Mouse (Mus musculus): Measurements from ENCODE around the gene Sh3rf1.

DNA sequence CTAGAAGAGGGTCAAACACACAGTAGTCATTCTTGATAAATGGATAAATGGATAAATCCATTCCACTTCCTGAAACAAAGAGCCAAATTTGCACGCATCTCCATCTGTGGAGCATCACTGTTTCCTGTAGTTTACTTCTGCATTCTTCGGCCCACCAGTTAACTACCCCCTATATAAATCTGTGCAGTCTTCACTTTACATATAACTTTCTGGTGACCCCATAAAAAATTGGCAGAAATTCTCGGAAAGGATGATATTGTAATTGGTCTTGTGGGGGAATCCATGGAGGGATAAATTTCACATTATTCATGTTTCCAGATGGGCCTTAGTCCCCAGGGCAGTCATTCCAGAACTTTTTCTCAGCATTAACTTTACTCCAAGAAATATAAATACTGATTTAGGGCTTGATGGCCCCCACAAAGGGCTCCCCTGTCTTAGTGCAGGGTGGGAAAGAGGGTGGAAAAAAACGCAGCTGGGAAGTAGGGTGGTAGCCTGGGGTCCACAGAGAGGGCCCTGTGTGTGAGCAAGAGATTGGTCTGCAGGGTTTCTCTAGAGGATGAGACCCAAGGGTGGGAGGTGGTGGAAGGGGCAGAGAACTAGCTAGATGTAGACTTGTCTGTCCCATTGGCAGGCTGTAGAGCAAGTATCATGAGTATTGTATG, 205.3 kb downstream of the Sh3rf1 start:
- TF ChIP-seq CTCF (IDR thresholded peaks at IDR 0.05; ENCODE audit: extremely low read depth, insufficient read length, insufficient replicate concordance, low read depth, low read length) (no peak), POLR2A (IDR thresholded peaks at IDR 0.05; ENCODE audit: low read depth, low read length) (no peak)
